Mouse (Mus musculus) brain, adult 2 months (tissue): Measurements from ENCODE around the gene Myom3.
"Not testable (repeated sequence)": the region's sequence is repeated elsewhere in the genome, so short reads cannot be mapped to it uniquely, and the experiment has no call there.

ENCODE experiments used
- DNase-seq: peaks from one replicate; pipeline ENCODE4 v3.0.0; 2011; ENCODE audit warnings: low read depth, low spot score

The Myom3 gene

DNA sequence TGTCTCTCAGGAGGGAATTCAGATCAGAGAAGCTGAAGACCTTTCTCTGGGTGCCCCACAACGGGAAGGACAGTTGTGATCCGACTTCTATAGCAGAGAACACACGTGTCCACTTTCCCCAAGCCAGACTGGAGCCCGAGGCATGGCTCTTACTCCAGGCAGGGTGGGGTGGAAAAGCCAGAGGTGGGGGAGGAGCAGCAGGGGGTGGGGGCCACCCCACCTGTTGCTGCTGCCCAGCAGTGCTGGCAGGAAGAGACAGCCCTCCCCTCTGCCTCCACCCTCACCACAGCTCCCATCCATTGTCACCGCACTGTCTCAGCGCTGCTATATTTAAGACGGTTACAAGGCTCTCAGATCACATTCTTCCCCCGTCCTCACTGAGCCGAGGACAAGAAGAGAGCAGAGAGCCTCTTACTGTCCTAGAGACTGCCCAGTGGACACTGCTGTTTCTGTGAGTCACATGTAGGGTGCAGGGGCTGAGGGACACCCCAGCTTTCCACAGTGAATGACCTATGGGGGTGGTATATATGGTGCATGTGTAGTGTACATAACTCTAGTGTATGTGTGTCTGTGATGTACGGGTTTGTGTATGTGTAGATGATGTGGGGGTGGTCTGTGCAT, at the start of gene Myom3:
TSS of gene Myom3 (plus strand) at position 360 of the 621 bp plus-strand sequence.
- DNase-seq, result no peak

DNA sequence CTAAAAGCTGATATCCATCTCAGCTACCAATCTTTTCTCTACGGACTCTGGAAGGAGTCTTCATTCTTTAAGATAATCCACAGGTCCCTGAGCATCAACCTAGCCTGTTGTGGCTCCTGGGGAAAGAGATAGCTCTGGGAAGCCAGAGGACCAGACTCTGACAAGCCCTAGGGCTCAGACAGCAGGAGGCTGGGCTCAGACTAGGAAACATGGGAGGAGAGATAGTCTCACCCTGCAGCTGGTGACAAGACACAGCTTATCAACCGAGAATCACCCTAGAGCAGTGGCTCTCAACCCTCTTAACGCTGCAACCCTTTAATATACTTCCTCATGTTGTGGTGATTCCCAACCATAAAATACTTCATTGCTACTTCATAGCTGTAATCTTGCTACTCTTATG, 49.1 kb upstream of the Myom3 start:
- DNase-seq, result no peak

DNA sequence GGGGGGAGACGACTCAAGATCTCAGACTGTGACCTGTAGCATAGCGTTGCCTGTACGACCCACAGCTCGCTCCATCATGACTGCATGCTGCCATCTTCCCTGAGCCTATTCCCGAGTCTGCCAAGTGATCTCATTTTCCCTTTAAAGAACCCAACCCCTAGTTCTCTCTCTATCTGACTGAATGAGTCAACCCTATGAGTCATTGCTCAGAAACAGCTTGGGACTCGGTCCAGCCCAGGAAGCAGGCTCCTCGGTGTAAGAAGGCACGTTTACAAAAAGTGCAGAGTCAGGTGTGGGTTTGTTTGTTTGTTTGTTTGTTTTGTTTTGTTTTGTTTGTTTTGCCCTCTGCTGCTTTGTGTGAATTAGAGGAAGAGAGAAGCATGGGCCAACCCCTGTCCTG, 44.7 kb upstream of the Myom3 start:
- peak; percentile 83 for DNase-seq

DNA sequence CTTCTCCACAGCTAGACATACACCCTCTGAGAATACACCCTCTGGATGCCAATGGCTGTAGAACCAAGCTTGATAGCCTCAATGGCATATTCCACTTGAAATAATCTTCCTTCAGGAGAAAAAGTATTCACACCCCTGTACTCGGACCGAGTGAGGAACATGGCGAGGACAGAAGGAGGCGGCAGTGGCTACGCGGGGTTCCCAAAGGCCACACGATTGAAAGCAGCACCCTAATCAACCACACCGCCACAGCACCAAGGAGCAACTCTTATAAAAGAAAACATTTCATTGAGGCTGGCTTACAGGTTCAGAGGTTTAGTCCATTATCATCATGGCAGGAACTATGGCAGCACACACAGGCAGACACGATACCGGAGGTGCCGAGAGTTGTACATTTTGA, 43.1 kb upstream of the Myom3 start:
- DNase-seq, result not testable (repeated sequence)

DNA sequence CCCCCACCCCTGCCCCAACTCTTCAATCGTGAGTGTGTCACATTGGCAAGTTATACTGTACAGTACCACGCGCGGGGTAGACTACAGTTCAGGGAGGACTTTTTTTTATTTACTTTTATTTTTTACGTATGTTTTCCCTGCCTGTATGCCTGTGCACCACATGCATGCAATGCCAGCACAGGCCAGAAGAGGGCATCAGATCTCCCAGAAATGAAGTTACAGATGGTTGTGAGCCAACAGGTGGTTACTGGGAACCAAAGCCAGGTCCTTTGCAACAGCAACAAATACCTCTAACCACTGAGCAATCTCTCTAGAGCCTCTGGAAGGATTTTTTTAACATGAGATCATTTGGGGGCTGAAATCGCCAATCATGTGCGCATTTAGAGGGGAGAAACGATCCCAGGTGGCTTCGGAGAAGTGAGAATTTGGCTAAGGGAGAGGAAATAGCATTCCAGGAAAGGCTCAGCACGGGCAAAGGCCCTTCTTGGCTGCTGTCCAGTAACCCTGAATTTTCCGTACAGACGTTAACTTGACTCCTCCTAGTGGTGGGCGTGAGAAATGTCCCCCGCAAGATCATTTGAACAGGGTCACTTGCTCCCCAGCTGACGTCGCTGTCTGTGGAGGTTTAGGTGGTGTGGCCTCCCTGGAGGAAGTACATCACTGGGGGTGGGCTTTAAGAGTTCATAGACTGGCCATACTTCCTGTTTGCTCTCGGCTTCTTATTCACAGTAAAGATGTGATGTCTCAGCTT, 36.8 kb upstream of the Myom3 start:
- DNase-seq, result no peak

DNA sequence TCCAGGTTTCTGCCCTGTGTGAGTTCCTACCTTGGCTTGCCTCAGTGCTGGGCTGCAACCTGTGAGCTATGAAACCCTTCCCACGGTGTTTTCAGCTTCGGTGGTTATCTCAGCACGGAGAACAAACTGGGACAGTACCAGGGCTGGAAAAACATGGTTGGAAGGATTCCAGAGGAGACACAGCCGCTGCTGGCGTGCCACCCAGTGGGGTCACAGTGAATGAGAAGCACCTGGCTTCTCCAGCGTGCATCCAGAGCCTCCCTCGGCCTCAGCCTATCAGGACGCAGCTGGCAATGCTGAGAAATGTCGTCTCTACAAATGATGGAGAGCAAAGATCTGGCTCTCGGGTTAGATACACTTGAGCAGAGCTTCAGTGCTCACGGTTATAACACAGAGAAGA, 33.1 kb upstream of the Myom3 start:
- DNase-seq, result peak; percentile 19

DNA sequence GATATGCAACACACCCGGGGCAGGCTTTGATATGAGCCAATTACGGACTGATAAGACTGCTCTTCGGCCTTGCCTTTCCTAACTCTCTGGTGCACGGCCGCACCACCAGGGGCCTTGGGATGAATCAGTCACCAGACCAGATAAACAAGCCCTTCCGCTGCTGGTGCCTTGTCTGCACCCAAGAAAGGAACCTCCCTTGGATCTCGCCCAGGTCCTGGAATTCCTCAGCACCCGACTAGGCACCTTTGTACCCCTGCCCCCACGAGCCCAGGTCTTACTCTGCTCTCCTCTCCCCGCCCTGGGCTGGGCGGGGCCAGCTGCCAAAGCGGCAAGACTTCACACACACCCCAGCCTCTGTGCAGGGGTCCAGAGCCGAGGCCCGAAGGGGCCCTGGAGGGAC, 31.7 kb upstream of the Myom3 start, which contains the start of gene Il22ra1:
TSS of gene Il22ra1 (plus strand) at position 356 of the 400 bp plus-strand sequence.
- DNase-seq, result no peak

DNA sequence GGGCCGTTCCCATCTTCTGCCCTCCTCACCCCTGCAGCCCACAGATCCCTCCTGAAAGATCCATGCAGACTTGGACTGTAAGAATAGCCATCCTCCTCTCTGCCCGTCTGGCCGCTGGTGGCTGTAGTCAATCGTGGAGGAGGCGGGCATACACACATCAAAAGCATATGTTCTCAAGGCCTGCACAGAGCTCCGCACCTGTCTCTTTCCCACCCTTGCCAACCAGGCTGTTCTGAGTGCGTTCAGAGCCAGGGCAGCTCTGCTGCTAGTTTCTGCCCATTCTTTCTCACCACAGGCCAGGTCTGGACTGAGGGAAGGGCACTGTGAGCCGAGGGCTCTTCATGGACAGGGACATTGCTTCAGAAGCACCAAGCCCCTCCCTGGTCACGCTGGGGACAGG, 29.3 kb upstream of the Myom3 start:
- peak; percentile 76 for DNase-seq

DNA sequence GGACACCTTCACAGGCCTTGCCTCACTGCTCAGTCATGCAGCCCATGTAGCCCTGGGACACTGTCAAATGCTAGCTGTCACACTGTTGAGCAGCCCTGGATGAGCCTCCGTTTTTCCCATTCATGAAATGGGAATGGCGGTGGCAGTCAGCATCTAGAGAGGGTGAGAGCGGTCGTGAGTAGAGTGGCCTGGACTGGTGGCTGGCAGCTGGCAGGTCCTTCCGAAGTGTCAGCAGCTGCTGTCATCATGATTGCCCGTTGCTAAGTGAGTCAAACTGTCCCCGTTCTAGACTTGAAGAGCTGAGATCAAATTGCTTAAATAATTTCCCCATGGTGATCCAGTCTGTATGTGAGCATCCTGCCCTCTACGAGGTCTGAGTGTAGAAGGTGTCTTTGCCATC, 28.6 kb upstream of the Myom3 start:
- DNase-seq, result no peak

DNA sequence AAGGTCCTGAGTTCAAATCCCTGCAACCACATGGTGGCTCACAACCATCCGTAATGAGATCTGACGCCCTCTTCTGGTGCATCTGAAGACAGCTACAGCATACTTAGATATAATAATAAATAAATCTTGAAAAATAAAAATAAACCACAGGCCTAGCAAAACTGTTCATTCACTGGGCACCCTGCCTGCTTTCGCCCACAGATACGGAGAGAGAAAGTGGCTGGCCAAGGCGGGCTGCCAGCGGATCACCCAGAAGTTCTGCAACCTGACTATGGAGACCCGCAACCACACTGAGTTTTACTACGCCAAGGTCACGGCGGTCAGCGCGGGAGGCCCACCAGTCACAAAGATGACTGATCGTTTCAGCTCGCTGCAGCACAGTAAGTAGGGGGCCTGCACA, 25.6 kb upstream of the Myom3 start:
- peak; percentile 40 for DNase-seq

DNA sequence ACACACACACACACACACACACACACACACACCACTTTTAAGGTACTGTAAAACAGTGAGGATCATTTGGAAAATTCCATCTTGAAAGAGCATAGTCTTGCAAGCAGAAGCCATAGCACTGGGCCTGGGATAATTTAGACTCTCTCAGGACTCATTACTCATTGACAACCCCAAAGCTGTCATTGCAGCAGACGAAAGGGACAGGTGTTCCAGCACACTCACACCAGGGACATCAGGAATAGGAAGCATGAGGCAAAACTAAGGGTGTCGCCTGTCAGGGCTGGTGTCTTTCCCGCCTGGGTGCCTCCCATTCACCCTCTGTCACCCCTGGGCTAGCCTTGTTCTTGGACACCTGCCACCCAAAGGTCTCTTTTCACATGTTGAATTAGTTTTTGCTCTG, 22.6 kb upstream of the Myom3 start:
- no peak for DNase-seq

DNA sequence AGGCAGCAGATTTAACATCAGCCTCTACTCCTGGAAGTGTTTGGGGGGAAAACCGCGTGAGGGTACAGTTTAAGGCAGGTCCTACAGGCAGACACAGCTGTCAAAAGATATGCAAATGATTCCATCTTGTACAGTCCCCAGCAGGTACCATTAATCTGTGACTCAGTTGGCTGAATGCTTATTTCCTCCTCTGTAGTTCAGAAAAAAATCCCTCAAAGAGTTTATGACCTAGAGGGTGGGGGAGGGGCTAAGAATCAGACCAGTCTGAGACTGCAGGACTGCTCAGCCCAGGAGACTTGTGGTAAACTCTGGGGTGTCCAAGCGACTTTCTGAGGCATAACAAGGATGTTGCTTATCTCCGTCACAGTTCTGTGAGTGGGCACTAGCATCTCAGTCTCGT, 21.3 kb upstream of the Myom3 start:
- DNase-seq, result no peak

DNA sequence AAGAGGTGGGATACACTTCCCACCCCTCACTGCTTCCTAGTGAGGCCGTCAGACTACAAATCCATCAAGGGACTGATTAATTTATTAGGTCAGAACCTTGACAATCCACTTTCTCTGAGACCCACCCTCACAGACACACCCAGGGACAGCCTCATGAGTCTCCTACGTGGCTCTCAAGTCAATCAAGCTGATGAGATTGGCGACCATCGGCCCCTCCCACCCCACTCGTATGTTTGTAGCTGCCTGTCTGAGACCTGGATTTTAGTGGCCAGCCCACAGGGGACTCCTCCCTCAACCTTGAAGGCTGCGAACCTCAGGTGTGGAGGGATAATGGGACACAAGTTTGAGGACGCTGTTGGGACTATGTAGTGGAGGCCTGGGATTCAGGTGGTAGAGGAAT, 20.4 kb upstream of the Myom3 start:
- no peak for DNase-seq

DNA sequence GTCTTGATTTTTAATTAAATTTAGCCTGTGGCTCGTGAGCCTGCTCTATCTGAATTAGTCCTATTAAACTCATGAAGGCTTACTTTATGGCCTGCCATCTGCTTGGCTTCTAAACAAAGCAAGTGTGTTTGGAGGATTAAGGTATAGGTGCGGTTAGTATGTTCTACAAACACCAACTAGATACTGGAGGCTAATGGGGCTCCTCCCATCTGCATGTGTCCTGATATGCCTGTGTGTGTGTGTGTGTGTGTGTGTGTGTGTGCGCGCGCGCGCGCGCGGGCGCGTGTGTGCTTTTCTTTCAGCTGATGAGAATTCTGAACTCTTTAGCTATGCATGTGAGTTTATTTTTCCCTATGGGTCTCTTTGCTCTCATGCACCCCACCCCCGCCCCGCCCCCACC, 19.8 kb upstream of the Myom3 start:
- no peak for DNase-seq

DNA sequence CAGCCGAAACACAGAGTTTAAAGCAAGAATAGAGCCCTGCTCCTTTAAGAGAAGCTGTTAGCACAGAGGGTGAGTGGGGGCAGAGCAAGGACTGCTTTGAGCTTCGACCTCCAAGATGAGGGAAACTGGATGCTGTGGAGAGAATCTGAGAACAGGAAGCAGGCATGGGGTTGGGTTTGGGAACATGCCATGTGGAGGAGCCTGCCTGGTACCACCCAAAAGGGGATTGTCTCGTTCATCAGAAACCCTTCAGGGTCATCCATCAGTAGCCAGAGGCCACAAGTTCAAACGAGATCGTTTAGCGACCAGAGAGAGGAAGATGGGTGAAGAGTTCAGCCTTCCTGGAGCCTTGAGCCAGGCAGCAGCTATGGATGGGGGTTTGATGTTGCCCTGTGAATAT, 16.0 kb upstream of the Myom3 start:
- no peak for DNase-seq

DNA sequence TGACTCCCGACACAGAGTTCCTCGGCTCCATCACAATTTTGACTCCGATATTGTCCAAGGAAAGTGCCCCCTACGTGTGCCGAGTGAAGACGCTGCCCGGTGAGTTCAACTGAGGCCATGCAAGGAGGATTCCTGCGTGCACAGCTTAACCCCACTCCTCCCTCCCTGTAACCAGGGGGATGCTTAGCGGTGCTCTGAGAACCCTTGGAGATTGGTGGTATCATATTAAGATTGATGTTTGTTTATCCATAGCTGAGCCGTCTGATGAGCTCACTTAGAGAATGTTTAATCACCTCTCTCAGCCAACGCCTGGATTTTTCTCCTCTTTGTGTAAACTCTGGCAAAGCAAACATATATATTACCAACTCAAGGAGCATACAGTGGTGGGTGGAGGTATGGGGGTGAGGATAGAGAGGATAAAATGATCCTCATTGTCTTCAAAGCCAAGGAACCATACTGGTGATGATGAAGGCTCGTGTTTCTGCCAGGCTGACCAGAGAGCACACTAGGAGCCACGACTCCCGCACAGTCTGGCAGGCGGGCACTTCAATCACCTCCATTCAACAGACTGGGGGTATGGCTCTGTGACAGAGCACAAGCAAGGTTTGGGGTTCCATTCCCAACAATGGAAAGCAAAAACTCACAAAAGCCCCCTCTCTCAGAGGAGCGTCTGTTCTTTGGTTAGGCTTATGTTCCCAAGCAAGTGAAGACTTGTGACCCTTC, 14.6 kb upstream of the Myom3 start:
- no peak for DNase-seq

DNA sequence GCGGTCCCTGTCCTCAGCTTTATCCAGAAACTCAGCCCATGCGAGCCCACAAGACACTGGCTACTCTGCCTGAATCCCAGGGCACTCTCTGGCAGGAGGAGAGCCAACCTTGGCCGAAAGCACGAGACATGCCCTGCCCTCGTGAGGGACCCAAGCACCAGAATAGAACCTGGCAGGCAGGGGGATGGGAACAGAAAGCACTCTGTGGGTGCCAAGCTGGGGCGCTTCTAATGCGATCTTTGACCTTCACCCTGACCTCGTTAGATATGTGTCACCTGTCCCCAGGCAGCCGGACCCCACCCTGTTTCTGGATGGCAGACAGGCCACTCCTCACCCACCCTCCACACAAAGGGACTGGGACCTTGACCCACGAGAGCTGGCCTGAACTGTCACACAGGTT, 13.9 kb upstream of the Myom3 start:
- DNase-seq, result no peak

DNA sequence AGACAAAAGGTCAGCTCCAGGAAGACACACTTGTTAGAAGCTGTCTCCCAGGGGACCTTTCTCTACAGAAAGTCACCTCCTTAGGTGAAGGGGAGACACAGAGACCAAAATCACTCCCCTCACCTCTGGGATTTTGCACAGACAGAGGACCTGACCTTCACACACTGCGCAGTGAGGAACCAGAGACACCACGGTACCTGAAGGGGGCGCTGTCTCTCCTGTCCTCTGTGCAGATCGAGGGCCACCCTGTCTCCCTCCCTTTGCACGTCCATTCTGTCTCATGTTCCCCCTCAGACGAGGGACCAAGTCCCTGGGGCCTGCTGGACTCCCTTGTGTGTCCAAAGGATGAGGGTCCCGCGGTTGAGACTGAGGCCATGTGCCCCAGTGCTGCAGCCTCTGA, 8.6 kb upstream of the Myom3 start:
- no peak for DNase-seq

DNA sequence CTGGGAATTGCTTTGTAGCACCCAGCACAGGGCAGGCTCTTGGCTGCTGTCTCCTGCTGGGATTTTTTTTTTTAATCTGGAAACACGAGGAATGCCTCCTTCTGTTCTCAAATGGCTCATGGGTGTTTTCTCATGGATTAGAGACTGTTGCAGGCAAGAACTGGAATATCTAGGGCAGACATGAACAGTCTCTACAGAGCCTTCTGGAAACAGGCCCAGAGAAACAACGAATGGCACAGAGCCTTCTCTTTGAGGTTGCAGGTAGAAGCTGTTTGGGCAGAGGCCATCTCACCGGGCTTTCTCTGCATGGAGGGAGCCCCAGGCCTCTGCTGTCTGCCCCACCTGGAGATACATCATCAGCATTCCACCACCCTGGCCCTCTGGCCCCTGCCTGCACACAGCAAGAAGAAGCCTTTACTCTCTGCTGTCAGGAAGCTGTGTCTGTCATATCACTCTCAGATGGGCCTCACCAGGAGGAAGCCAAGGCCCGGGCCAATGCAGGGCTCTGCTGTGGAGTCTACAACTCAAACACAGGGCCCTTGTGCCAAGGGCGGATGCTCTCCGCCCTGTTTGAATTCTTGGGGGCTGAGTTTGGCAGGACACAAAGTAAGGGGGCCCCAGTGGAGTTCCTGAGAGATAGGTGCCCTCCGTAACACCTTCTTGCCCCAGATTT, 7.3 kb upstream of the Myom3 start:
- DNase-seq, result no peak

DNA sequence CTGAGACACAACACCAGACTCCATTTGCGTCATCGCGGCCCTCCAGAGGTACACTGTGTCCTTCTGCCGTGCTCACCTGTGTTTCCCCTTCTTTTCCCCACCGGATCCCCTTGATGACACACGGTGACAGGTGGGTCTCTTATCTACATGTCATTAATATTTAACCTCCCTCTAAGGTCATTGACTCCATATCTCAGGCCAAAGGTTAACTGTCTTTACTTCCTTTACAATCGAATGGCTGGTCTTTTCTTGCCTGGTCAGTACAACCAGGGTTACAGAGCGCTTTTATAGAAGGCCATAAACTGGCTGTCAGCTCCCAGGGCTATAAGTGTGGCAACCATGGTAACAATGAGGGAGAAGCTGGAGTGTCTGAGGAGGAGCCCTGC, 6.7 kb upstream of the Myom3 start:
- DNase-seq, result no peak

DNA sequence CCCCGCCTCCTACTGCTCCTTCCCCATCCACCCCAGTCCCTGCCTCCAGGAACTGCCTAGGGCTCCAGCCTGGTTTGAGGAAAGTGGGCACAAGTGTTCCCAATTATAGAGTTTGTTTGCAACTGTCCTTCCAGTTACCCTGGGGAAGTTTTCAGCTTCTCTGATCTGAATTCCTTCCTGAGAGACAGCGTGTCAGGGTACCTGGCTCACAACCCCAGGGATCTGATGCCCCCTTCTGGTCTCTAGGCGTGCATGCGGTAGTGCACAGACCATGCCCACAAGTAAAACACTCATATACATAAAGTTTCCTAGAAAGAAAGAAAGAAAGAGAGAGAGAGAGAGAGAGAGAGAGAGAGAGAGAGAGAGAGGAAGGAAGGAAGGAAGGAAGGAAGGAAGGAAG, 1.2 kb upstream of the Myom3 start:
- peak; percentile 13 for DNase-seq

DNA sequence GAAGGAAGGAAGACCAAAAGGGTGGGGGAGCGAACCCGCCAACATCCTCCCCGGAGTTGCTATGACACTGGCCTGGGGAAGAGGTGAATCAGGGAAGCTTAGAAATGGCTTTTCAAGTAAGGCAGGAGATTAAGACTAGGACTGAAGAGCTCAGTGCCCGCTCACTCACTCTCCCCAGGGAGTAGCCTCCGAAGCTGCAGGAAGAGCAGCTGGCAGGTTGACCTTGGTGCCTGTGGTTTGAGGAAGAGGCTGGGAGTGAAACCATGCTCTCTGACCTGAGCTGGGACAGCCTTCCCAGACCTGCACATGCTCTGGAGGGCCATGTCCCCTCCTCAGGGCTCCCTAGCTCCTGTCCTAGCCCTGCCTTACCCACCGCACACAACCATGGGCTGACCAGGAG, 690 bp upstream of the Myom3 start:
- no peak for DNase-seq
